Mouse (Mus musculus) megakaryocyte, embryonic 14.5 days (primary cell): ENCODE measurements around the gene Ngef.

Source experiments
- FLI1 ChIP-seq: IDR thresholded peaks from 2 replicates; pipeline ENCODE4 v1.6.1; 2012; ENCODE audit warnings: low read length, inconsistent platforms, mixed read lengths
- GATA1 ChIP-seq: IDR thresholded peaks from 3 replicates; pipeline ENCODE4 v1.6.1; 2012; ENCODE audit warnings: mixed read lengths, low read length, inconsistent platforms, borderline replicate concordance

DNA sequence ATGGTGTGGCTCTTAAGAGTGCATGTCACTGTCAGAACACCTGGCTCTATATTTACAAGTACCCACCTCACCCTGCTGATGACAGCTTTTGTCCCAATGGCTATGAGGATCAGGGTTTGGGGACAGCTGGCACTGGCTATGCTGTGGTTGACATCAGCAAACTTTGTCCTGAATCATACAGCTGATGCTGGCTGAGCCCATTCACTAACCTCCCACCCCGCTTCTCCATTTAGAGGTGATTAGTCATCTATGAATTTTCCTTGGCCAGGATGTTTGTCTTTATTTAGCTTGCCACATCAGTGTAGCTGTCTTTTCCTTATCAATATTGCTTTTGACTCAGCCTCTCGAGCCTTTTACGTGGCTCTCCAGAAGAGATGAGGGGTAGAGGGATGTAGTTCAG, 81.4 kb downstream of the Ngef start:
- TF ChIP-seq GATA1 (no peak), FLI1 (no peak)
